Mouse (Mus musculus): ENCODE measurements around the gene Svop.

DNA sequence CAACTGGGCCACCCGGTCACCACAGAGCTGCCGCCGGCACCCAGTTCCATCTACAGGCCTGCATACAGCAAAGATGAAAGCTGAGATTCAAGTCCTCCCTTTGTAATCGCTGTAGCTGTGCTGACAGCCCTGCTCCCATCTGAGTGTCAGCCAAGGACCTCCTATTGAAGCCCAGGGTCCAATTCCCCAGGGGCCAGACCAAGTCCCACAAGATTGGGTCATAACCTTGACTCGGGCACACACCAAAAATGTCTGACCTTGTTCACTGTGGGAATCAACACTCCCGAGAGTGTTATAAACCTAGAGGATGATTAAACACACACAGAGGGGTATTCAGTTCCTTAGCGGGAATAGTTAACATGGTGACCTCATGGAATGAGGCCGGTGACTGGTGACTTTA, 109.5 kb downstream of the Svop start:
- TF ChIP-seq RAD21 (IDR thresholded peaks at IDR 0.05; ENCODE audit: low read depth, low read length) (no peak), USF1 (IDR thresholded peaks at IDR 0.05; ENCODE audit: low read depth, low read length) (no peak), POLR2A (IDR thresholded peaks at IDR 0.05; ENCODE audit: control insufficient read depth in 1 of 2, insufficient read depth in 1 of 2, low read depth in 1 of 2, low read length in 2 of 2, poor library complexity in 1 of 2) (no peak), TAL1 (IDR thresholded peaks at IDR 0.05; ENCODE audit: low read length) (no peak), CTCF (IDR thresholded peaks at IDR 0.05 in 2 of 3, conservative IDR thresholded peaks at IDR 0.05 in 1 of 3; ENCODE audit: control insufficient read depth in 1 of 3, insufficient read depth in 1 of 3, low read depth in 2 of 3, low read length in 3 of 3, poor library complexity in 1 of 3, severe bottlenecking in 1 of 3) (no peak), KAT2A (conservative IDR thresholded peaks at IDR 0.05; ENCODE audit: low read depth, low read length) (no peak)
